In the genomic region with DNA sequence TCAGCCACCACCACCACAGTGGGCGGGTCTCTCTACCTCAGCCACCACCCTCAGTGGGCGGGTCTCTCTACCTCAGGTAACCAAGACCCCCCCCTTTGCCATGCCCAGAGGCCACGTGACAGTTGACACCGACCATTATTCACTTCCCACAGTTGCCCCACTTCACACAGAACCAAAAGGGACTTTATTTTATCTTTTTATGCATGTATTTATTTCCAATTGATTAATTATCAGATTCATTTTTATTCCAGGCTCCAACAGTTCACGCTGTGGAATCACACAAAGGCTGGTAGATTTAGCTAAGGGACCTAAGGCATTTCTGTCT, we compare ENCODE assay signal across 8 mouse cellular contexts.
DNase-seq lines count a peak whose midpoint lies in the region; ATAC-seq and TF ChIP-seq lines count a peak whose summit lies in the region.

No protein-coding gene starts in this region.

- ATAC-seq in lung, embryonic 14.5 days (ENCODE audit: insufficient read depth): no peak
- no peak for ATAC-seq in neural tube, embryonic 14.5 days (ENCODE audit: low read depth)

- H3K9ac ChIP-seq in lung, embryonic 14.5 days: no peak overlapping the region
- no peak overlapping the region for H3K9ac ChIP-seq in neural tube, embryonic 14.5 days (replicated peaks; ENCODE audit: low read depth, low read length)

- peak overlapping the region; percentile 41 for H3K4me3 ChIP-seq in lung, embryonic 14.5 days (ENCODE audit: low read depth, low read length)
- peak overlapping the region; percentile 53 for H3K4me3 ChIP-seq in forebrain, embryonic 10.5 days
- peak overlapping the region; percentile 53 for H3K4me3 ChIP-seq in limb, embryonic 10.5 days
- H3K4me3 ChIP-seq in neural tube, embryonic 14.5 days (ENCODE audit: low read depth, low read length): no peak overlapping the region

- no peaks in the 10 kb centered on the region for H3K36me3 ChIP-seq in lung, embryonic 14.5 days (ENCODE audit: insufficient read depth)
- no peaks in the 10 kb centered on the region for H3K36me3 ChIP-seq in forebrain, embryonic 10.5 days (replicated peaks)
- no peaks in the 10 kb centered on the region for H3K36me3 ChIP-seq in limb, embryonic 10.5 days
- no peaks in the 10 kb centered on the region for H3K36me3 ChIP-seq in neural tube, embryonic 14.5 days (ENCODE audit: control insufficient read depth, insufficient read depth, low read length)

- H3K4me1 ChIP-seq in lung, embryonic 14.5 days (ENCODE audit: insufficient read depth): no peaks in the 10 kb centered on the region; the same call in 1 of the 2 replicates
- H3K4me1 ChIP-seq in forebrain, embryonic 10.5 days: peaks cover 14% of the 10 kb centered on the region
- H3K4me1 ChIP-seq in limb, embryonic 10.5 days: peaks cover 21% of the 10 kb centered on the region
- H3K4me1 ChIP-seq in neural tube, embryonic 14.5 days (ENCODE audit: control insufficient read depth, insufficient read depth, low read length): 0 out of 2 replicates have a peak, but pooled peaks cover 7% of the 10 kb centered on the region

- H3K27me3 ChIP-seq in lung, embryonic 14.5 days (ENCODE audit: insufficient read depth, low read length): no peaks in the 10 kb centered on the region
- H3K27me3 ChIP-seq in forebrain, embryonic 10.5 days (ENCODE audit: poor library complexity, severe bottlenecking): peaks cover 30% of the 10 kb centered on the region
- peaks cover 9% of the 10 kb centered on the region; the same call in 1 of the 2 replicates for H3K27me3 ChIP-seq in limb, embryonic 10.5 days (ENCODE audit: low read depth, poor library complexity, severe bottlenecking)
- no peaks in the 10 kb centered on the region for H3K27me3 ChIP-seq in neural tube, embryonic 14.5 days (ENCODE audit: control insufficient read depth, insufficient read depth, low read length)

- peak overlapping the region; percentile 87 for H3K4me2 ChIP-seq in lung, embryonic 14.5 days
- H3K4me2 ChIP-seq in neural tube, embryonic 14.5 days (ENCODE audit: low read depth, low read length): peak overlapping the region; percentile 36; the same call in 1 of the 2 replicates

- WGBS in lung, embryonic 14.5 days: 9% methylated on average over 5 of the region's 5 CpGs
- 12% methylated on average over 5 of the region's 5 CpGs for WGBS in forebrain, embryonic 10.5 days
- WGBS in limb, embryonic 10.5 days: 11% methylated on average over 5 of the region's 5 CpGs
- WGBS in neural tube, embryonic 14.5 days: 17% methylated on average over 5 of the region's 5 CpGs

- TF ChIP-seq CTCF in lung, embryonic 14.5 days (IDR thresholded peaks at IDR 0.05; ENCODE audit: low read depth): no peak

- no peaks in the 10 kb centered on the region for H3K9me3 ChIP-seq in lung, embryonic 14.5 days (ENCODE audit: low read depth, low read length)
- 0 out of 2 replicates have a peak, but pooled peaks cover 2% of the 10 kb centered on the region for H3K9me3 ChIP-seq in forebrain, embryonic 10.5 days
- no peaks in the 10 kb centered on the region for H3K9me3 ChIP-seq in limb, embryonic 10.5 days (replicated peaks)
- H3K9me3 ChIP-seq in neural tube, embryonic 14.5 days (ENCODE audit: control insufficient read depth, low read length): no peaks in the 10 kb centered on the region

- no peak overlapping the region for H3K27ac ChIP-seq in lung, embryonic 14.5 days (ENCODE audit: low read depth)
- H3K27ac ChIP-seq in forebrain, embryonic 10.5 days: no peak overlapping the region
- peak overlapping the region; percentile 36; the same call in 1 of the 2 replicates for H3K27ac ChIP-seq in limb, embryonic 10.5 days
- no peak overlapping the region for H3K27ac ChIP-seq in neural tube, embryonic 14.5 days (ENCODE audit: low read depth, low read length)

- no peak for DNase-seq in lung, embryonic 14.5 days
- DNase-seq in lung, postnatal 4 days: no peak
- no peak for DNase-seq in forebrain, embryonic 10.5 days (ENCODE audit: extremely low spot score, low spot score)
- DNase-seq in limb, embryonic 10.5 days (ENCODE audit: low spot score): no peak
- no peak for DNase-seq in adrenal gland, postnatal 14 days
- no peak for DNase-seq in frontal cortex, postnatal 14 days (ENCODE audit: low spot score in 2 of 2)
- no peak for DNase-seq in cerebellum, postnatal 25 days
